Mouse (Mus musculus): ENCODE measurements around the gene Wnk2. TPM values are rescaled to one million over a fixed set of nuclear protein-coding genes. Genes with fewer than 3 reads are reported as not detected.
A peak's percentile ranks its signal among the peaks of the same experiment; 100 is the strongest.

Gene Wnk2
- polyA plus RNA-seq, 1 experiment from 2014 or later: 16.0 TPM

DNA sequence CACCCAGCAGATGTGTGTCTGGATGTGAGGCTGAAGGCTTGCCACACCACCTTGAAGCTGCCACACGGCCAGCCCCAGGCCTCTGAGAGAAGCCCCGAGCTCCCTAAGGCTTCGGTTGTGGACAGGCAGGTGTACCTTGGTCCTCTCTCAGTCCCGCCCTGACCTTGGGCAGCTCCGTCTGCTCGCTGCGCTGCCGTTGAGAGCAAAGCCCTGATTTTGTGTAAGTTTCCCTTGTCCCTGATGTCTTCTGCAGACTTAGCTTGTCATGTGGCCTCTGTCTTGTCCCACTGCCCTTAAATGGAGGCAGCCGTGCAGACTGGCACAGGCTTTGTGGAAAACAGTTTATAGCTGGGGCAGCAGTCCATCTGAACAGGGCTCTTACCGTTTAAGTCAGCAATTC is 6.2 kb upstream of the Wnk2 start:
- no peak overlapping the region for H3K4me2 ChIP-seq (replicated peaks)

DNA sequence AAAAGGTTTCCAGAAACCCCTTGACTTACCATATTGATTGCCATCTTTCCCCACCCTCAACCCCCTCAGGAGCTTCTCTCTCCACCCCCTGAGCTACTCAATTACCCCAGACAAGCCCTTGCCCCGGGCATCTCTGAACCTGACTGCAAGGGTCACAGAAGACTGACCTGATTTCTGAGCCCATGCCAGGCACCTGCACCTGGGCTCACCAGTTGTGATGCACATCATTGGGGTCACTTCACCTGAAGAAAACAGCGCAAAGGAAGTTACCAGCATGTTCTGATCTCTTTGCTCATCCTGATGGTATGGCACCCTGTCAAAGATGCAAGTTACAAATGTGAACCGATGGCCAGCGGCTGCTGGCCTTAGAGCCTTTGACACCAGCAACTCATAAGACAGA is 873 bp upstream of the Wnk2 start:
- Histone ChIP-seq H3K4me2 (replicated peaks) (no peak overlapping the region), H3K27me3 (peaks cover 25% of the 10 kb centered on the region), H3K9me3 (replicated peaks) (no peaks in the 10 kb centered on the region), H3K9ac (no peak overlapping the region), H3K4me3 (no peak overlapping the region), H3K36me3 (no peaks in the 10 kb centered on the region), H3K4me1 (peaks cover 32% of the 10 kb centered on the region), H3K27ac (no peak overlapping the region)
- no peak for ATAC-seq (ENCODE audit: low FRiP score)
- 78% methylated on average over 4 of the region's 4 CpGs for WGBS

More for the DNA sequence above, 6.2 kb upstream of the Wnk2 start:
- 74% methylated on average over 10 of the region's 10 CpGs for WGBS
- H3K27me3 ChIP-seq: peaks cover 14% of the 10 kb centered on the region
- no peaks in the 10 kb centered on the region for H3K4me1 ChIP-seq
- H3K9me3 ChIP-seq (replicated peaks): no peaks in the 10 kb centered on the region; the same call in 1 of the 2 replicates
- ATAC-seq (ENCODE audit: low FRiP score): no peak
- no peak overlapping the region for H3K9ac ChIP-seq
- H3K36me3 ChIP-seq: no peaks in the 10 kb centered on the region
- no peak overlapping the region for H3K4me3 ChIP-seq
- no peak overlapping the region for H3K27ac ChIP-seq

DNA sequence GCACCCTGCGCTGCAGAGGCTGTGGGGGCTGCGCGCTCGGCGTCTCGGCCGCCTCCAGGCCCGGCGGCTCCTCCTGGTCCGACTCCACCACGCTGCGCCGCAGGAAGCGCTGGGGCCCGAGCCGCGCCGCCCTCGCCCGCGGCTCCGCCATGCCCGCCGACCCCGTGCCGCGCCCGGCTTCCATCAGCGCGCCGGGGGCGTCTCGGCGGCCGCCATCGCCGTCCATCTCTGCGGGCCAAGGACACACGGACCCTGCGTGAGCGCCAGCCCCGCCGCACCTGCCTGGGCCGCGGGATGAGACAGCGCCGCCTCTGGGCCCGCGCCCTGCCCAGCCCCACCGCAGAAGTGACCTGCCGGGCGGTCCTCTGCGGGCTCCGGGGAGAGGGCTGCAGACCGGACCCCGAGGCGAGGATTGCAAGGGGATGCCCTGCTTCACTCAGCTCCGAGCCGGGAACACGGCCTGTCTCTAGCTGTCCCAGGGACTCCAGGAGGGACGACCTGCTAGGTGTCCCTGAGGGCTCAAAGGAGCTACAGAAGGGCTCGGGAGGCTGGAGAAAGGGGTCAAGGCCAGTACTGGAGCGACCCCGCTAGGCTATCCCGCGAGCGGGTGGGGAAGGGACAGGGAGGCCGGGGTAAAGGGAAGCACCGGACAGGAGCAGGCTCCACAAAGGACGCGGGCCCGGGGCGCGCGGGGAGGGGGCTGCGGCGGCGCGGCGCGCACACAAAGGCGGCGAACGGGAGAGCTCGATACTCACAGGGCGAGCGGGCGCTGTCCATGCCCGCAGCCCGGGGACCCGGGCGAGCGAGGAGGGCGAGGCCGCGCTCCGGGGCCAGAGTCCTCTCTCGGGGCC is 582 bp downstream of the Wnk2 start:
- under 1% methylated on average over 79 of the region's 98 CpGs for WGBS
- H3K27me3 ChIP-seq: peaks cover 25% of the 10 kb centered on the region
- peak; percentile 78 for ATAC-seq (ENCODE audit: low FRiP score)
- peaks cover 4% of the 10 kb centered on the region; the same call in 1 of the 2 replicates for H3K36me3 ChIP-seq
- peak overlapping the region; percentile 90 for H3K4me2 ChIP-seq (replicated peaks)
- peaks cover 38% of the 10 kb centered on the region for H3K4me1 ChIP-seq
- peak overlapping the region; percentile 92 for H3K4me3 ChIP-seq
- H3K27ac ChIP-seq: peak overlapping the region; percentile 93
- H3K9ac ChIP-seq: peak overlapping the region; percentile 96
- H3K9me3 ChIP-seq (replicated peaks): no peaks in the 10 kb centered on the region

DNA sequence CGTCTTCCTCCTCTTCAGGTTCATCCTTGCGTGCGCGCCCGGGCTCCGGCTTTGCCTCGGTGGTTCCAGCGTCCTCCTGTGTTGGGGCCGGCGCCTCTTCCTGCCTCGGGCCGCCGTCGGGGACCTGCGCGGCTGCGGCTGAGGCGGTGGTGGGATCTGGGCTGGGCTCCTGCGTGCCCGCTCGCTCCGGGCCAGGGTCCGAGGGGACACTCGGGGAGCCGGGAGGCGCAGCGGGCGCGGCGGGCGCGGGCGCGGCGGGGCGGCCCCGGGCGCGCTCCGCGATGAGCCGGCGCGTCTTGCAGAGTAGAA is 1.2 kb downstream of the Wnk2 start:
- ATAC-seq (ENCODE audit: low FRiP score): peak; percentile 30
- Histone ChIP-seq H3K9ac (peak overlapping the region; percentile 96), H3K4me3 (peak overlapping the region; percentile 92), H3K4me1 (peaks cover 38% of the 10 kb centered on the region), H3K9me3 (replicated peaks) (no peaks in the 10 kb centered on the region), H3K36me3 (peaks cover 4% of the 10 kb centered on the region; the same call in 1 of the 2 replicates), H3K27me3 (peaks cover 25% of the 10 kb centered on the region), H3K27ac (peak overlapping the region; percentile 93), H3K4me2 (replicated peaks) (peak overlapping the region; percentile 90)
- WGBS: 1% methylated on average over 28 of the region's 44 CpGs

DNA sequence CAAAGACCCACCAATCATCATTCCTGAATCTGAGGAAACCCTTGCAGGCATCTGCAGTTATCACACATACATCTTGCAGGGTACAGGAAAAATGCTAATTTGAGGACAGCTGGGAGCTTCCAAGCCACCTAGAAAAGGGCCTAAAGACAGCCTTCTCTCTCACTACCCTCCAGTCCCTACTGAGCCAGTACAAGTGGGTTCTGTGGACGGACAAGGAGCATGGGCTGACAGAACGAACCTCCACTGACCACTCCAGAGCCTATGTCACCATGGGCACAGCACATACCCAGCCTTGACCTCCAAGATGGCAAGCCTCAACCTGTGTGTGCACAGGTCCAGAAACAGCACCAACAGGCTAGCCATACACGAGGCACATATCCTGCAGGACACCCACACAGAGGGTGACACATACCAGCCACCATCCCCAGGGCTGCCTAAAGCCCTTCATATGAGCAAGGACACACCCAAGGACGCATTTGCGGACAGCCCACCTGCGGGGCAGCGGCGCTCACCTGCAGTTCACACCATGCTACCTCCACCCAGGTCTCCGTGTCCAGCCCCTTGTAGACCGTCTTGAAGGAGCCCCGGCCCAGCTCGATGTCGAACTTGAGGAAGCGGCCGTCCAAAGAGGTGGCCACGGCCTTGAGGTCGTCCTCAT is 1.6 kb downstream of the Wnk2 start:
- H3K4me1 ChIP-seq: peaks cover 39% of the 10 kb centered on the region
- peak overlapping the region; percentile 96 for H3K9ac ChIP-seq
- H3K36me3 ChIP-seq: peaks cover 4% of the 10 kb centered on the region; the same call in 1 of the 2 replicates
- H3K4me3 ChIP-seq: peak overlapping the region; percentile 92
- WGBS: 28% methylated on average over 17 of the region's 17 CpGs
- H3K27me3 ChIP-seq: peaks cover 25% of the 10 kb centered on the region
- ATAC-seq (ENCODE audit: low FRiP score): peak; percentile 9; the same call in 1 of the 2 replicates
- H3K27ac ChIP-seq: peak overlapping the region; percentile 93
- H3K9me3 ChIP-seq (replicated peaks): no peaks in the 10 kb centered on the region
- H3K4me2 ChIP-seq (replicated peaks): peak overlapping the region; percentile 90

DNA sequence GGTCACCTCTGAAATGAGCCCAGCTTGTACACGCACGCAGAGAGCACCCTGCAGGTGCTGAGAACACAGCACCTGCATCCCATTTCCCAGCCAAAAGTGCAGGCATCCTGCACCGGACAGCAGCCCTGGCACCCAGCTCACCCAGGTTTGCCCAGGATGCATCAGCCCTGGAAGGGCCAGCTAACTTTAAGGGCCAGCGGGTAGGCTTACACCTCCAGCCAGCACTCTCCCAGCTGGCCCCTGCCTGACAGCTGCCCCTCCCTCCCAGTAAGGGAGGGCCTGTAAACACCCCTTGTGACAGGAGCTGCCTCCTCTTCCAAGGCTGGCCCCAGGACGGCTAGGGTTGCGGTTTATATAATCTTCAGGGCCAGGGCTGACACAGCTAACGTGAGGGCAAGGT is 2.4 kb downstream of the Wnk2 start:
- peak overlapping the region; percentile 96 for H3K9ac ChIP-seq
- peak overlapping the region; percentile 90 for H3K4me2 ChIP-seq (replicated peaks)
- no peak overlapping the region for H3K27ac ChIP-seq
- H3K4me3 ChIP-seq: peak overlapping the region; percentile 92
- ATAC-seq (ENCODE audit: low FRiP score): no peak
- peaks cover 47% of the 10 kb centered on the region for H3K4me1 ChIP-seq
- 39% methylated on average over 7 of the region's 7 CpGs for WGBS
- H3K27me3 ChIP-seq: peaks cover 23% of the 10 kb centered on the region
- H3K9me3 ChIP-seq (replicated peaks): no peaks in the 10 kb centered on the region
- H3K36me3 ChIP-seq: peaks cover 4% of the 10 kb centered on the region; the same call in 1 of the 2 replicates

DNA sequence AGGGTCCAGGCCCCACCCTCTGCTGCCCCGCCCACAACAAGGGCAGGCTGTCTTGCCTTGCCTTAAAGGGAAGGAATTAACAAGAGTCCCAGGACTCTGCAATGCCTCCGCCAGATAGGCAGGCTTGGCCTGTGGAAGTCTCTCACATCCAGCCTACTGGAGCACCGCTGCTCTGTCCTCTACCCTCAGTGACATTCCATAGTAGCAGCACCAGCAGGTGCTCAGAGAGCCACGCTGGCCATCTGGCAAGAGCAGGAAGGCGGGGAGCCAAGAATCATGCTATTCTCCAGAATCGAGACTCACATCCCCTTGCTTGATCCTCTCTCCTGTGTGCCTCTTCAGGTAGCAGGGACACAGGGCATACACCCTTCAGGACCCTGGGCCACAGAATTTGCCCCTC is 3.4 kb downstream of the Wnk2 start:
- Histone ChIP-seq H3K9ac (no peak overlapping the region), H3K36me3 (peaks cover 4% of the 10 kb centered on the region; the same call in 1 of the 2 replicates), H3K4me2 (replicated peaks) (peak overlapping the region; percentile 90), H3K27me3 (peaks cover 15% of the 10 kb centered on the region), H3K9me3 (replicated peaks) (no peaks in the 10 kb centered on the region), H3K4me1 (peaks cover 48% of the 10 kb centered on the region), H3K27ac (no peak overlapping the region), H3K4me3 (0 out of 2 replicates have a peak overlapping the region, but pooled peaks have one; percentile 1)
- 52% methylated on average over 6 of the region's 6 CpGs for WGBS
- no peak for ATAC-seq (ENCODE audit: low FRiP score)

DNA sequence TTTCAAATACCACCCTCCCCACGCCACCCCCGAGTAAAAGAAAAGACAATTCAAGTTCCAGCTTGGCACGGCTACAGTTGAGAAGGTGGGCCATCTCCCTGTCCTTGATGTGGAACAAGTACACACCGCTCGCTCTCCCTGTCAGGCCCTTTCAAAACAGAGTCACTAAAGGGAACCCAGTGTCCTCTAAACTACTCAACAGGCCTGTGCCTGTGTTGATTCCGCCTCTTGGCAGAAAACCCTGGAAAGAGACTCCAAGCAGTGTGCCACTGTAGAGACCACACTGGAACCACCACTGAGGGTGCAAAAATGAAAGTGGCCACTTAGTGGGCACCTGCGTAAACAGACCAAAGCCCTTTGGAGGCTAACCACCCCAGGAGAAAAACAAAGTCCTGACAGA is 4.5 kb downstream of the Wnk2 start:
- Histone ChIP-seq H3K9ac (no peak overlapping the region), H3K27ac (no peak overlapping the region), H3K4me1 (peaks cover 47% of the 10 kb centered on the region), H3K27me3 (peaks cover 6% of the 10 kb centered on the region), H3K36me3 (peaks cover 4% of the 10 kb centered on the region; the same call in 1 of the 2 replicates), H3K4me2 (replicated peaks) (no peak overlapping the region), H3K9me3 (replicated peaks) (no peaks in the 10 kb centered on the region), H3K4me3 (no peak overlapping the region)
- 93% methylated on average over 7 of the region's 7 CpGs for WGBS
- no peak for ATAC-seq (ENCODE audit: low FRiP score)

DNA sequence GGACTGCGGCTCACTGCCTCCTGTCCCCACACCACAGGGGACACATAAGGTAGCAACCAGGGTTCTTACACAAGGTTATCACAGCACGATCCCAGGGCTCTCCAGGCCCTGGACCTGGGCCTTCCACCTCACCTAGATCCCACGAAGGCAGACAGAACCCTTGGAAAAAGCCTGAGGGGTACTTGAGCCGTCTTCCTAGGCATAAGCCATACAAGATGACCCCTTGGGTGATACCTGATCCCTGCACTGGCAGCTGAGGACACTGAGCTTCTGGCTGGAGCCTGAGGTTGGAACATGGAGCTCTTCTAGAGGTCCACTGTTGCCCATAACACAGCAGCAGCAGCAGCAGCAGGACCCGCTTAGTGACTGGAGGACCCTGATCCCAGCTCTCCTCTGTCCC is 5.4 kb downstream of the Wnk2 start:
- Histone ChIP-seq H3K9me3 (replicated peaks) (no peaks in the 10 kb centered on the region), H3K36me3 (peaks cover 4% of the 10 kb centered on the region; the same call in 1 of the 2 replicates), H3K27ac (no peak overlapping the region), H3K4me1 (peaks cover 43% of the 10 kb centered on the region), H3K4me2 (replicated peaks) (no peak overlapping the region), H3K4me3 (no peak overlapping the region), H3K27me3 (peaks cover 6% of the 10 kb centered on the region), H3K9ac (no peak overlapping the region)
- WGBS: 79% methylated on average over 5 of the region's 5 CpGs
- ATAC-seq (ENCODE audit: low FRiP score): no peak

DNA sequence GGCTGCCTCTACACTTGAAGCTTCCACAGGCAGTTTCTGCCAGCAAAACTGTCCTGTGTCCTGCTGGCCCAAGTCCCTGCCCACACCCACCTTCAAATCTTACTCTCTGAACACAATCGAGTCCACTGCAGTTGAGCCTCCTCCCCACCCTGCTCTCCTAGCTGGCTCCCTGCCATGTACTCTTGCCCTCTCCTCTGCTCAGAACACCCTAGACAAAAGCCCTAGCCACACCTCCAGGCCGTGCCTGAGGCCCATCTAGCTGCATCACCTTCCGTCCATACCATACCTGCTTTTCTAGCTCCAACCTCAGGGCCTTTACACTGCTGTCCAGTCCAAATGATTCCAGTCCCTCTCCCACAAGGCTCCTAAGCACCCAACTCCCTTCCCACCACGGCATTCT is 7.2 kb downstream of the Wnk2 start:
- no peak overlapping the region for H3K4me3 ChIP-seq
- no peak overlapping the region for H3K9ac ChIP-seq
- H3K27me3 ChIP-seq: no peaks in the 10 kb centered on the region
- H3K9me3 ChIP-seq (replicated peaks): no peaks in the 10 kb centered on the region
- no peak overlapping the region for H3K4me2 ChIP-seq (replicated peaks)
- H3K27ac ChIP-seq: no peak overlapping the region
- H3K4me1 ChIP-seq: peaks cover 33% of the 10 kb centered on the region
- ATAC-seq (ENCODE audit: low FRiP score): no peak
- peaks cover 7% of the 10 kb centered on the region; the same call in 1 of the 2 replicates for H3K36me3 ChIP-seq
- 61% methylated on average over 4 of the region's 4 CpGs for WGBS

DNA sequence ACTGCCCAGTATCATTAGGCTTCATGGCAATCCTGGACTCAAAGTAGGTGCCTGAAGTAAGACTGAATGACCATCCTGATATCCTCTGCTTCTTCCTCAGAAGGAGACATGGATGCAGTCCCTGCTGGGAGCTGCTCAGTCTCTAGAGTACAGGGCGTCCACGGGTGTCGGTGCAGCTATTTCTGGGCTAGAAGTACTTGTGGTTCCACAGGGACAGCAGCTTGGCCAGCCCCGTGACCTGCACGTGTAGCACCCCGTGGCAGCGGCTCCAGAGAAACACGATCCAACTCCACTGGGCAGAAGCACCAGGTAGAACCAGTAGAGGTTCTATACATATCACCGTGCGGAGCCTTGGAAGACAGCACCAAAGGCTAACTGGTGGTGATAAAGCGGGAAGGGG is 13.3 kb downstream of the Wnk2 start:
- no peak overlapping the region for H3K4me3 ChIP-seq

DNA sequence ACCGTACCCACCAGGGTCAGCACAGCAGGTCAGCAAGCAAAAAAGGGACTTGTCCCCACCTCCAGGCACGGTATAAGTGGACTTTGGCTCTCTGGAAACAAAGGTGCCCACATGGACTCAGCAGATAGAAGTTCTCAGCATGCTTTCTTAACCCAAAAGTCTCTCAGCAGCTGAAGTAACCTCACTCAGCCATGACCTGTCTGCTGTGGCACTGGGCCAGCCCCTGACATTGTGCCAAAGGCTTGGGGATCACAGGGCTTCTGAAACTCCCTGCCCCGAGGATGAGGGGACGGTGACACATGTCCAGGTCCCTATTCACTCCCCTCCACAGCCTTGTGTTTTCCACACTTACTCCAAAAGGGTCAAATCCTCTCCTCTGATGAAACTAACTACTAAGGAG is 14.7 kb downstream of the Wnk2 start:
- no peak for ATAC-seq (ENCODE audit: low FRiP score)
- no peak overlapping the region for H3K4me2 ChIP-seq (replicated peaks)
- H3K4me3 ChIP-seq: no peak overlapping the region
- no peaks in the 10 kb centered on the region for H3K9me3 ChIP-seq (replicated peaks)
- no peaks in the 10 kb centered on the region for H3K27me3 ChIP-seq
- H3K4me1 ChIP-seq: peaks cover 56% of the 10 kb centered on the region
- 0 out of 2 replicates have a peak, but pooled peaks cover 4% of the 10 kb centered on the region for H3K36me3 ChIP-seq
- no peak overlapping the region for H3K9ac ChIP-seq
- H3K27ac ChIP-seq: no peak overlapping the region
- 83% methylated on average over 4 of the region's 4 CpGs for whole genome bisulfite sequencing

More for the DNA sequence above, 13.3 kb downstream of the Wnk2 start:
- no peaks in the 10 kb centered on the region for H3K9me3 ChIP-seq (replicated peaks)
- no peaks in the 10 kb centered on the region for H3K27me3 ChIP-seq
- H3K36me3 ChIP-seq: 0 out of 2 replicates have a peak, but pooled peaks cover 4% of the 10 kb centered on the region
- no peak overlapping the region for H3K9ac ChIP-seq
- WGBS: 93% methylated on average over 11 of the region's 11 CpGs
- no peak for ATAC-seq (ENCODE audit: low FRiP score)
- H3K4me1 ChIP-seq: peaks cover 44% of the 10 kb centered on the region
- H3K27ac ChIP-seq: no peak overlapping the region
- no peak overlapping the region for H3K4me2 ChIP-seq (replicated peaks)

All from hindbrain, embryonic 12.5 days (tissue).